In genomic region chr17:86962894-86963585, GRCm38 (mm10) we compare ENCODE assay signal across 8 mouse cellular contexts. TPM values are rescaled to one million over a fixed set of nuclear protein-coding genes. Genes with fewer than 3 reads are reported as not detected.
DNase-seq lines count a peak whose midpoint lies in the region; ATAC-seq lines count a peak whose summit lies in the region.

TSS of gene Rhoq (plus strand) at chr17:86963082.

- intact Hi-C loops in left cerebral cortex, postnatal 10 days (cut with DNase I) = loop anchor here (5.0 kb wide), 1 partner anchor 41 kb away; no protein-coding TSS in a partner anchor

- ATAC-seq in megakaryocyte progenitor cell, adult 5-6 weeks (replicated peaks; ENCODE audit: poor library complexity) = peak; percentile 37

- DNase-seq in WW6 (ENCODE audit: low read depth, low spot score) = peak; percentile 42
- DNase-seq in cerebellum, postnatal 36 days = peak; percentile 60 to 71
- peak; percentile 92 for DNase-seq in gastrocnemius, postnatal 10 days
- peak; percentile 81 for DNase-seq in induced T-regulatory cell, adult 2 months (ENCODE audit: low read depth)
- DNase-seq in left cerebral cortex, postnatal 10 days (ENCODE audit: extremely low spot score in 1 of 2, low spot score in 2 of 2) = peak; percentile 73 to 94
- peak; percentile 84 for DNase-seq in right cerebral cortex, postnatal 14 days
- DNase-seq in urinary bladder, postnatal 25 days (ENCODE audit: low spot score) = peak; percentile 78

RNA-seq across cellular contexts. Expression of gene Rhoq, which starts in this region (rescaled TPM):
- total RNA-seq in gastrocnemius, postnatal 10 days (2021) = 100 to 1,000 TPM; 145 to 153 TPM
- 10 to 100 TPM; 19.5 to 24.9 TPM for total RNA-seq in left cerebral cortex, postnatal 10 days (2021)
- 2.4 and 4.5 TPM in 2 replicates for total RNA-seq in megakaryocyte progenitor cell, adult 5-6 weeks (2015)
- 1.9 and 3.8 TPM in 2 replicates for total RNA-seq in megakaryocyte progenitor cell, adult 5-6 weeks (2017)

Comparison
In these comparisons a context has a peak if more than half of its experiments do, and no peak if none do; other contexts are left out.
1. Peak in every context shown above with its lines: DNase-seq and ATAC-seq.
2. RNA of gene Rhoq (total RNA-seq): 145 to 153 TPM in gastrocnemius, postnatal 10 days; 19.5 to 24.9 TPM in left cerebral cortex, postnatal 10 days and 1.9 to 4.5 TPM in megakaryocyte progenitor cell, adult 5-6 weeks; every median in the first group is over 4 times any median in the second.
3. DNase-seq: peak in every context shown above with its lines; median percentile 92 in gastrocnemius, postnatal 10 days; 84 in right cerebral cortex, postnatal 14 days; 84 in left cerebral cortex, postnatal 10 days; 81 in induced T-regulatory cell, adult 2 months; 78 in urinary bladder, postnatal 25 days; 66 in cerebellum, postnatal 36 days; 42 in WW6.